Mouse (Mus musculus): ENCODE data around the gene Iqcg.
A peak's percentile ranks its signal among the peaks of the same experiment; 100 is the strongest.

The Iqcg gene

GRCm38 (mm10) chr16:32972535-32972934 is 83.5 kb downstream of the Iqcg start:
- peak; percentile 45 for DNase-seq
